Mouse (Mus musculus) spleen, adult 2 months (tissue): Measurements from ENCODE around the gene Vmn1r44. TPM values are rescaled to one million over a fixed set of nuclear protein-coding genes. Genes with fewer than 3 reads are reported as not detected.
"Not testable (repeated sequence)": the region's sequence is repeated elsewhere in the genome, so short reads cannot be mapped to it uniquely, and the experiment has no call there.

Experiments
- DNase-seq, 2 experiments: peaks; one replicate each; pipeline versions ENCODE4 v3.0.0 to v3.0.0-alpha.2; 2012 to 2021; ENCODE audit warnings: low spot score in 2 of 2, low read depth in 1 of 2
- H3K27ac ChIP-seq: fragments of 200-500 bp; 2 replicates; pipeline ENCODE4 v1.5.1; 2012; ENCODE audit warnings: low read length, inconsistent platforms; ENCODE audit not compliant: insufficient read depth
- H3K27me3 ChIP-seq: fragments of 200-500 bp; 2 replicates; pipeline ENCODE4 v1.6.1; 2012; ENCODE audit warnings: mild to moderate bottlenecking, moderate library complexity, low read length, inconsistent platforms; ENCODE audit not compliant: control insufficient read depth, insufficient read depth
- H3K36me3 ChIP-seq: fragments of 200-500 bp; 2 replicates; pipeline ENCODE4 v1.6.1; 2012; ENCODE audit warnings: mild to moderate bottlenecking, low read length, inconsistent platforms; ENCODE audit not compliant: control insufficient read depth, insufficient read depth
- H3K4me1 ChIP-seq: fragments of 200-500 bp; 2 replicates; pipeline ENCODE4 v1.6.1; 2011; ENCODE audit warnings: inconsistent platforms; ENCODE audit not compliant: control insufficient read depth, insufficient read depth, insufficient read length
- H3K4me3 ChIP-seq: fragments of 200-500 bp; 2 replicates; pipeline ENCODE4 v1.5.1; 2011; ENCODE audit warnings: mild to moderate bottlenecking, inconsistent platforms; ENCODE audit not compliant: insufficient read depth, insufficient read length; ENCODE audit errors: extremely low read depth
- CTCF ChIP-seq: fragments of 200-500 bp; IDR thresholded peaks from 2 replicates; pipeline ENCODE4 v1.5.1; 2011; ENCODE audit warnings: mild to moderate bottlenecking, inconsistent platforms; ENCODE audit not compliant: insufficient read depth, insufficient read length, insufficient replicate concordance; ENCODE audit errors: extremely low read depth
- POLR2A ChIP-seq: fragments of 200-500 bp; IDR thresholded peaks from 2 replicates; pipeline ENCODE4 v1.6.1; 2011; ENCODE audit warnings: low read depth, low read length, inconsistent platforms
- WGBS: fragments of 180-500 bp; shearing (Covaris S2); methylation state at CpG from one replicate; pipeline ENCODE4 v1.1.7; 2018; 5-methylcytosine and 5-hydroxymethylcytosine counted together
- polyA plus RNA-seq: library from polyadenylated mRNA; depleted of rRNA; stranded (reverse); fragments of >200 nt; gene quantifications from 2 replicates; pipeline ENCODE4 v1.2.3, GENCODE M21; 2012; rRNA removed

Gene Vmn1r44
- polyA plus RNA-seq, 1 experiment: not detected

DNA sequence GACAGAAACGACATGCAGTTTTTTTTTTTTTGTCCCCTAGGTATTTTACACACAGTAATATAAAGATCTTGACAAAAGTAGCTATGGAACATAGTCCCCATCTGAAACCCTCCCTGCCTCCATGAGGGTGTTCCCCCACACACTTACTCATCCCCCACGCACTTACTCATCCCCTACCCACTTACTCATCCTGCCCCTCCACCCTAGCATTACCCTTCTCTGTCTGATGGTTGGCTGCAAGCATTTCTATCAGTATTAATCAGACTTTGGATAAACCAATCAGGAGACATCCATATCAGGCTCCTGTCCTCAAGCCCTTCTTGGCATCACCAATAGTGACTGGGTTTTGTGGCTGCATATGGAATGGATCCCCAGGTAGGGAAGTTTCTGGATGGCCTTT lies 6.5 kb upstream of the Vmn1r44 start:
- TF ChIP-seq POLR2A (no peak), CTCF (no peak)
- no peak for DNase-seq
- Histone ChIP-seq H3K4me1 (no peaks in the 10 kb centered on the region), H3K4me3 (no peak overlapping the region), H3K36me3 (no peaks in the 10 kb centered on the region), H3K27ac (no peak overlapping the region), H3K27me3 (no peaks in the 10 kb centered on the region)
- WGBS: 73% methylated on average over 2 of the region's 2 CpGs

DNA sequence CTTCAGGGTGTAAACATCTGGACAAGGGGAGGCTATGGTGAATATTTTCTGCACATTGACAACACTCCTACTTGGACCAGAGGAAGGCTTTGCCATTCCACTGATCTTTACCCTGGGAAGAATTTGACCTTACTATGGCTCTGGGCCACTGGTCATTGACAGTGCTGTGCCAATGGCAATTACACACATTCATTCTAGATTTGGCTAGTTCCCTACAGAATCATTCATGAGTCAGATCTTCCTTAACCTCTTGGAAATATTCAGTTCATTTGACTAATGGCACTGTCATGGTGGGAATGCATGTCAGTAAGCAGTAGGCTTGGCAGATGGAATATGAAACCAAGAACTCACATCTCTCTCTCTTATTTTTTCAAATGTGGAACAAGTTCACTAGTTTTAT lies 2.6 kb upstream of the Vmn1r44 start:
- no peak overlapping the region for H3K4me3 ChIP-seq
- DNase-seq: no peak
- no peaks in the 10 kb centered on the region for H3K36me3 ChIP-seq
- no peak overlapping the region for H3K27ac ChIP-seq
- H3K27me3 ChIP-seq: no peaks in the 10 kb centered on the region
- H3K4me1 ChIP-seq: no peaks in the 10 kb centered on the region
- TF ChIP-seq CTCF (no peak), POLR2A (no peak)

DNA sequence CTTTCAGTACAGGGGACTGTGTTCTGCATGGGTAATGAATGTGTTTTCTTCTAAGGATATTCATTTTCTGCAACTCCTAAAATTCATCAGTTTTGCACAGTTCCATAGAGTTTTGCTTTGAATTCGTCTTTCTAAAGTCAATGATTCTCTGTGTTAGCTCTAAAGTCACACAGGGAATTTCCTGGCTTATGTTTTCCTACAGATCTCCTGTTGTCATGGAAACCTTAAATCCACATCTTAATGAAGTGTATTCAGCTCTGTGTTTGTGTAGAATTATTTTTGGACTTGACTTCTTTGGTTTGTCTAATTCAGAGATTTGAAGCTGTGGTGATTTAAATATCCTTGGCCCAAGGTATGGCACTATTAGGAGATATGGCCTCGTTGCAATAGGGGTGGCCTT lies 352 bp downstream of the Vmn1r44 start:
- H3K27me3 ChIP-seq: no peaks in the 10 kb centered on the region
- 59% methylated on average over 2 of the region's 2 CpGs for WGBS
- H3K4me1 ChIP-seq: no peaks in the 10 kb centered on the region
- no peak overlapping the region for H3K4me3 ChIP-seq
- H3K36me3 ChIP-seq: no peaks in the 10 kb centered on the region
- no peak for DNase-seq
- TF ChIP-seq CTCF: no peak
- TF ChIP-seq POLR2A: no peak
- H3K27ac ChIP-seq: no peak overlapping the region

DNA sequence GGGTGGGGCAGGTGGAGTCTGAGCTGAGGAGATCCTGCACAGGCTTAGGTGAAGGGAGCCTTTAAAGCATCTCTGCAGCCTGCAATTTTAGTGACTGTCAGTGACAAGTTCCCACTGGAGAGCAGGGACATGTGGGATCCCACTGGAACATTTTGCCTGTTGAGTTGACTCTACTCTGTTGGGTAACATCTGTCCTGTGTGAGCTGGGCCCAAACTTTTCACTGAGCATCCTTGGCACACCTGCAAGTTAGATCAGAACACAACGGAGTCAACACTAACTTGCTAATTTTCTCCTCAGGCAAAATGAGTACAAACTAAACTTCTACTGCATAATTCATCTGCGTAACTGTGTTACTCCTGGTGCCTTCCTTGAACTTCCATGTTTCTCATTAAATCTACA lies 57.0 kb downstream of the Vmn1r44 start, which contains the start of gene Vmn1r45:
TSS of gene Vmn1r45 (minus strand) at position 101 of the 400 bp plus-strand sequence.
- 89% methylated on average over 2 of the region's 2 CpGs for WGBS
- not testable (repeated sequence) for DNase-seq, H3K27me3 ChIP-seq, H3K36me3 ChIP-seq, H3K27ac ChIP-seq, H3K4me3 ChIP-seq, H3K4me1 ChIP-seq

DNA sequence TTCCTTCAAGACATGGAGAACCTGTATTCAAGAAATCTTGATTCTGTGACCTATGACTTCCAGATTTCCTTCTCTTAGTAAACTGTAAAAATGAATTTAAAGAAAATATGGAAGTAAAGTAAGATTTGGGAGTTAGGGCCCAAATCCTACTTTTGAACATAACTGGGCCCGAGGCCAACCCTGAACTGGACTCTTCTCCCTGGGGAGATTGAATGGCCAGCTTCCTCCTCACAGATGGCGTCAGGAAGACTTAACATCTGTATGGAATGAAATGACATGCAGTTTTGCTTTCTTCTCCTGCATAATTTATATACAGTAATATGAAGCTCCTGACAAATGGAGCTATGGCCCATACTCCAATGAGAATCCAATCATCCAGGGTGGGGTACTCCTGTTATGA lies 57.5 kb downstream of the Vmn1r44 start:
- H3K27me3 ChIP-seq: no peaks in the 10 kb centered on the region
- H3K4me1 ChIP-seq: no peaks in the 10 kb centered on the region
- TF ChIP-seq POLR2A (no peak), CTCF (no peak)
- no peak overlapping the region for H3K27ac ChIP-seq
- 83% methylated on average over 2 of the region's 2 CpGs for WGBS
- no peak overlapping the region for H3K4me3 ChIP-seq
- H3K36me3 ChIP-seq: no peaks in the 10 kb centered on the region
- DNase-seq: no peak

Other genes with a start within 250 kb of the Vmn1r44 start
- 2.9 and 4.1 TPM in 2 replicates for gene Txnrd3, start 239.7 kb upstream of the Vmn1r44 start, polyA plus RNA-seq
- not detected in 2 replicates for gene Vmn1r40, start 176.1 kb upstream of the Vmn1r44 start, polyA plus RNA-seq
- gene Vmn1r41, start 142.9 kb upstream of the Vmn1r44 start, polyA plus RNA-seq: not detected in 2 replicates
- not detected in 2 replicates for gene Vmn1r42, start 7.2 kb upstream of the Vmn1r44 start, polyA plus RNA-seq
- not detected in 2 replicates for gene Vmn1r43, start 7.2 kb upstream of the Vmn1r44 start, polyA plus RNA-seq
- not detected in 2 replicates for gene Vmn1r45, start 56.9 kb downstream of the Vmn1r44 start, polyA plus RNA-seq
- not detected in 2 replicates for gene Vmn1r46, start 85.7 kb downstream of the Vmn1r44 start, polyA plus RNA-seq
- not detected in 2 replicates for gene Vmn1r47, start 132.5 kb downstream of the Vmn1r44 start, polyA plus RNA-seq
- not detected in 2 replicates for gene Vmn1r48, start 153.2 kb downstream of the Vmn1r44 start, polyA plus RNA-seq
- not detected in 2 replicates for gene Vmn1r49, start 194.8 kb downstream of the Vmn1r44 start, polyA plus RNA-seq
- gene Vmn1r50, start 217.8 kb downstream of the Vmn1r44 start, polyA plus RNA-seq: not detected in 2 replicates
- gene Vmn1r51, start 238.9 kb downstream of the Vmn1r44 start, polyA plus RNA-seq: not detected in 2 replicates